Mouse (Mus musculus) CH12.LX (cell line): Measurements from ENCODE around the gene Cftr.

ENCODE experiments used
- CTCF ChIP-seq, 2 experiments: IDR thresholded peaks in 1 of 2; conservative IDR thresholded peaks in 1 of 2; 2 replicates each; pipeline ENCODE4 v1.5.1; 2011 to 2012; ENCODE audit warnings: low read depth in 2 of 2, low read length in 2 of 2, improper control_type of control experiment in 1 of 2, inconsistent platforms in 1 of 2, mild to moderate bottlenecking in 1 of 2, moderate library complexity in 1 of 2
- E2F4 ChIP-seq: IDR thresholded peaks from 2 replicates; pipeline ENCODE4 v1.6.1; 2011; ENCODE audit warnings: low read depth, low read length, improper control_type of control experiment; ENCODE audit not compliant: insufficient replicate concordance
- ELF1 ChIP-seq: IDR thresholded peaks from 2 replicates; pipeline ENCODE4 v1.6.1; 2014; ENCODE audit warnings: low read depth, mild to moderate bottlenecking, inconsistent platforms, low read length, improper control_type of control experiment
- EP300 ChIP-seq: IDR thresholded peaks from 2 replicates; pipeline ENCODE4 v1.6.1; 2011; ENCODE audit warnings: low read length, improper control_type of control experiment
- MAX ChIP-seq: IDR thresholded peaks from 2 replicates; pipeline ENCODE4 v1.6.1; 2011; ENCODE audit warnings: low read length, improper control_type of control experiment
- POLR2A ChIP-seq: IDR thresholded peaks from 2 replicates; pipeline ENCODE4 v1.6.1; 2011; ENCODE audit warnings: low read depth, mild to moderate bottlenecking, improper control_type of control experiment, low read length
- POLR2AphosphoS2 ChIP-seq: IDR thresholded peaks from 2 replicates; pipeline ENCODE4 v1.6.1; 2011; ENCODE audit warnings: low read depth, low read length, improper control_type of control experiment
- ZC3H11A ChIP-seq: IDR thresholded peaks from 2 replicates; pipeline ENCODE4 v1.6.1; 2012; ENCODE audit warnings: low read depth, mild to moderate bottlenecking, inconsistent platforms, low read length, improper control_type of control experiment
- ZMIZ1 ChIP-seq: IDR thresholded peaks from 2 replicates; pipeline ENCODE4 v1.6.1; 2012; ENCODE audit warnings: low read depth, mild to moderate bottlenecking, inconsistent platforms, low read length, improper control_type of control experiment

GRCm38 (mm10) chr6:18169618-18170017 lies 869 bp upstream of the Cftr start:
- TF ChIP-seq POLR2AphosphoS2: no peak
- no peak for TF ChIP-seq ZMIZ1
- no peak for TF ChIP-seq POLR2A
- TF ChIP-seq CTCF (conservative IDR thresholded peaks at IDR 0.05 in 1 of 2, IDR thresholded peaks at IDR 0.05 in 1 of 2; ENCODE audit: low read depth in 2 of 2, low read length in 2 of 2): no peak
- no peak for TF ChIP-seq E2F4
- no peak for TF ChIP-seq ELF1
- TF ChIP-seq EP300: no peak
- TF ChIP-seq ZC3H11A: no peak
- no peak for TF ChIP-seq MAX
